Mouse (Mus musculus) embryonic facial prominence, embryonic 10.5 days (tissue): ENCODE measurements at regions not wholly inside any gene's neighbourhood (a gene's known extent, or its start where the extent isn't known, plus 50 kb on each side); places are given as distances from the start of the nearest gene placed in this dataset.

Source experiments
- DNase-seq: peaks from one replicate; pipeline ENCODE4 v3.0.0-alpha.2; 2017; ENCODE audit warnings: low spot score
- H3K27ac ChIP-seq: fragments of 300-500 bp; sonication (generic); replicated peaks from 2 replicates; pipeline ENCODE4 v1.5.1; 2016; ENCODE audit warnings: mild to moderate bottlenecking
- H3K27me3 ChIP-seq: fragments of 300-500 bp; sonication (generic); replicated peaks from 2 replicates; pipeline ENCODE4 v1.6.1; 2016; ENCODE audit warnings: low read depth, mild to moderate bottlenecking; ENCODE audit not compliant: poor library complexity, severe bottlenecking
- H3K36me3 ChIP-seq: fragments of 300-500 bp; sonication (generic); replicated peaks from 2 replicates; pipeline ENCODE4 v1.6.1; 2016; ENCODE audit warnings: mild to moderate bottlenecking, moderate library complexity
- H3K4me1 ChIP-seq: fragments of 300-500 bp; sonication (generic); 2 replicates; pipeline ENCODE4 v1.6.1; 2016
- H3K4me3 ChIP-seq: fragments of 300-500 bp; sonication (generic); 2 replicates; pipeline ENCODE4 v1.5.1; 2016; ENCODE audit warnings: mild to moderate bottlenecking, moderate library complexity
- H3K9me3 ChIP-seq: fragments of 300-500 bp; sonication (generic); 2 replicates; pipeline ENCODE4 v1.6.1; 2016; ENCODE audit warnings: mild to moderate bottlenecking
- WGBS: fragments of 180-500 bp; shearing (Covaris S2); methylation state at CpG from one replicate; pipeline ENCODE4 v1.1.7; 2016; 5-methylcytosine and 5-hydroxymethylcytosine counted together

- H3K9me3 ChIP-seq, result no peaks in the 10 kb centered on the region
- no peaks in the 10 kb centered on the region for H3K27me3 ChIP-seq
- DNase-seq, result no peak
- no peak overlapping the region for H3K27ac ChIP-seq
- no peaks in the 10 kb centered on the region for H3K36me3 ChIP-seq
- no peak overlapping the region for H3K4me3 ChIP-seq
- peaks cover 13% of the 10 kb centered on the region for H3K4me1 ChIP-seq
- WGBS, result 85% methylated on average over 5 of the region's 5 CpGs
Measured at GRCm38 (mm10) chr6:118259881-118260280, 62.4 kb upstream of the Ret start.

GRCm38 (mm10) chr6:118254871-118255270 is 57.4 kb upstream of the Ret start:
- WGBS, result 77% methylated on average over 5 of the region's 5 CpGs
- Histone ChIP-seq H3K4me3 (no peak overlapping the region), H3K27ac (no peak overlapping the region), H3K36me3 (no peaks in the 10 kb centered on the region), H3K27me3 (no peaks in the 10 kb centered on the region), H3K9me3 (no peaks in the 10 kb centered on the region), H3K4me1 (no peaks in the 10 kb centered on the region)
- no peak for DNase-seq

GRCm38 (mm10) chr6:118252711-118253110 is 55.2 kb upstream of the Ret start:
- H3K27ac ChIP-seq, result no peak overlapping the region
- no peaks in the 10 kb centered on the region for H3K9me3 ChIP-seq
- H3K4me1 ChIP-seq, result no peaks in the 10 kb centered on the region
- 90% methylated on average over 2 of the region's 2 CpGs for WGBS
- no peak for DNase-seq
- H3K4me3 ChIP-seq, result no peak overlapping the region
- H3K27me3 ChIP-seq, result no peaks in the 10 kb centered on the region
- H3K36me3 ChIP-seq, result no peaks in the 10 kb centered on the region

GRCm38 (mm10) chr6:118251131-118251530 is 53.6 kb upstream of the Ret start:
- Histone ChIP-seq H3K27ac (no peak overlapping the region), H3K4me3 (no peak overlapping the region), H3K4me1 (no peaks in the 10 kb centered on the region), H3K36me3 (no peaks in the 10 kb centered on the region), H3K27me3 (no peaks in the 10 kb centered on the region), H3K9me3 (no peaks in the 10 kb centered on the region)
- 74% methylated on average over 1 of the region's 1 CpGs for WGBS
- DNase-seq, result no peak

- 81% methylated on average over 6 of the region's 6 CpGs for WGBS
Measured at GRCm38 (mm10) chr6:118250006-118250405, 52.5 kb upstream of the Ret start.

More at GRCm38 (mm10) chr6:118250006-118250405, 52.5 kb upstream of the Ret start:
- no peaks in the 10 kb centered on the region for H3K4me1 ChIP-seq
- no peak overlapping the region for H3K4me3 ChIP-seq
- no peak overlapping the region for H3K27ac ChIP-seq
- H3K9me3 ChIP-seq, result no peaks in the 10 kb centered on the region
- DNase-seq, result no peak
- H3K27me3 ChIP-seq, result no peaks in the 10 kb centered on the region
- H3K36me3 ChIP-seq, result no peaks in the 10 kb centered on the region
